Mouse (Mus musculus) CH12.LX (cell line): ENCODE measurements around the gene Alyref2. TPM values are rescaled to one million over a fixed set of nuclear protein-coding genes. Genes with fewer than 3 reads are reported as not detected.
A peak's percentile ranks its signal among the peaks of the same experiment; 100 is the strongest.

ENCODE experiments used
- DNase-seq: peaks from one replicate; pipeline ENCODE4 v3.0.0-alpha.2; 2013; ENCODE audit errors: extremely low read depth
- H3K27ac ChIP-seq: 2 replicates; pipeline ENCODE4 v1.5.1; 2012; ENCODE audit warnings: low read depth, mild to moderate bottlenecking, control low read depth, moderate library complexity; ENCODE audit not compliant: insufficient read depth
- H3K27me3 ChIP-seq: replicated peaks from 2 replicates; pipeline ENCODE3; 2012; ENCODE audit warnings: inconsistent platforms
- H3K36me3 ChIP-seq, 2 experiments: replicated peaks in 1 of 2; 2 replicates each; pipeline versions ENCODE3 to v1.6.1; 2012; ENCODE audit warnings: inconsistent platforms in 1 of 2, low read length in 1 of 2, mild to moderate bottlenecking in 1 of 2, mixed read lengths in 1 of 2, moderate library complexity in 1 of 2; ENCODE audit not compliant: control insufficient read depth in 1 of 2, insufficient read depth in 1 of 2
- H3K4me1 ChIP-seq, 2 experiments: 2 replicates each; pipeline ENCODE4 v1.6.1; 2012; ENCODE audit warnings: inconsistent platforms in 1 of 2, moderate library complexity in 1 of 2; ENCODE audit not compliant: insufficient read depth in 2 of 2, control insufficient read depth in 1 of 2
- H3K4me2 ChIP-seq: 2 replicates; pipeline ENCODE4 v1.6.1; 2012; ENCODE audit warnings: low read depth, mild to moderate bottlenecking, control low read depth; ENCODE audit not compliant: poor library complexity, insufficient read depth, severe bottlenecking
- H3K4me3 ChIP-seq, 3 experiments: fragments of 150-350 bp in 1 of 3; sonication (generic) in 1 of 3; replicated peaks in 1 of 3; 2 replicates each; pipeline versions ENCODE3 to v1.5.1; 2011 to 2012; ENCODE audit warnings: low read depth in 2 of 3, low read length in 2 of 3, mild to moderate bottlenecking in 2 of 3, moderate library complexity in 2 of 3, control low read depth in 1 of 3, improper control_type of control experiment in 1 of 3, inconsistent platforms in 1 of 3, mixed read lengths in 1 of 3; ENCODE audit not compliant: poor library complexity in 1 of 3
- H3K79me2 ChIP-seq: replicated peaks from 2 replicates; pipeline ENCODE4 v1.6.1; 2012; ENCODE audit warnings: mild to moderate bottlenecking, moderate library complexity; ENCODE audit not compliant: control insufficient read depth, poor library complexity, insufficient read depth, severe bottlenecking; ENCODE audit errors: extremely low read depth
- H3K9ac ChIP-seq: 2 replicates; pipeline ENCODE4 v1.6.1; 2012; ENCODE audit warnings: low read depth, mild to moderate bottlenecking, control low read depth, moderate library complexity; ENCODE audit not compliant: insufficient read depth
- H3K9me3 ChIP-seq: replicated peaks from 2 replicates; pipeline ENCODE3; 2012; ENCODE audit warnings: low read length, inconsistent platforms, mixed read lengths
- E2F4 ChIP-seq: IDR thresholded peaks from 2 replicates; pipeline ENCODE4 v1.6.1; 2011; ENCODE audit warnings: low read depth, low read length, improper control_type of control experiment; ENCODE audit not compliant: insufficient replicate concordance
- ELF1 ChIP-seq: IDR thresholded peaks from 2 replicates; pipeline ENCODE4 v1.6.1; 2014; ENCODE audit warnings: low read depth, mild to moderate bottlenecking, inconsistent platforms, low read length, improper control_type of control experiment
- IRF4 ChIP-seq: IDR thresholded peaks from 2 replicates; pipeline ENCODE4 v1.6.1; 2014; ENCODE audit warnings: low read depth, mild to moderate bottlenecking, inconsistent platforms, low read length, improper control_type of control experiment
- RCOR1 ChIP-seq: conservative IDR thresholded peaks from 2 replicates; pipeline ENCODE4 v1.6.1; 2012; ENCODE audit warnings: low read depth, mild to moderate bottlenecking, inconsistent platforms, low read length, improper control_type of control experiment
- SIN3A ChIP-seq: IDR thresholded peaks from 2 replicates; pipeline ENCODE4 v1.6.1; 2012; ENCODE audit warnings: low read length, improper control_type of control experiment, inconsistent platforms
- UBTF ChIP-seq: IDR thresholded peaks from 2 replicates; pipeline ENCODE4 v1.6.1; 2012; ENCODE audit warnings: low read depth, mild to moderate bottlenecking, inconsistent platforms, low read length, improper control_type of control experiment, moderate library complexity
- ZC3H11A ChIP-seq: IDR thresholded peaks from 2 replicates; pipeline ENCODE4 v1.6.1; 2012; ENCODE audit warnings: low read depth, mild to moderate bottlenecking, inconsistent platforms, low read length, improper control_type of control experiment
- dilution Hi-C: fragments of 300-500 bp; cut with MboI; formaldehyde crosslinking; loops from 2 replicates; pipeline ENCODE4 v1.14.3; 2020; ENCODE audit warnings: low sequenced_read_pairs; ENCODE audit not compliant: extremely low pct_unique_long_range_greater_than_20kb, extremely low pct_ligation_motif_present
- in situ Hi-C: fragments of 300-500 bp; cut with MboI; formaldehyde crosslinking; loops from 3 replicates; pipeline ENCODE4 v1.14.3; 2019; ENCODE audit warnings: low sequenced_read_pairs, low pct_ligation_motif_present, low pct_unique_long_range_greater_than_20kb, mixed read lengths
- polyA plus RNA-seq: library from polyadenylated mRNA; unstranded; fragments of >175 nt; gene quantifications from 2 replicates; pipeline ENCODE4 v1.2.1, GENCODE M21; 2012; ENCODE audit warnings: low read depth; ENCODE audit not compliant: insufficient read length
- total RNA-seq, 2 experiments: library from RNA; depleted of rRNA; stranded (reverse); fragments of 300-350 nt in 1 of 2; fragments of >200 nt in 1 of 2; gene quantifications; 2 replicates each; pipeline ENCODE4 v1.2.3; 2012 to 2014

Gene Alyref2
- total and polyA plus RNA-seq, 3 experiments: 4.2 to 5.9 (median 4.9) TPM

DNA sequence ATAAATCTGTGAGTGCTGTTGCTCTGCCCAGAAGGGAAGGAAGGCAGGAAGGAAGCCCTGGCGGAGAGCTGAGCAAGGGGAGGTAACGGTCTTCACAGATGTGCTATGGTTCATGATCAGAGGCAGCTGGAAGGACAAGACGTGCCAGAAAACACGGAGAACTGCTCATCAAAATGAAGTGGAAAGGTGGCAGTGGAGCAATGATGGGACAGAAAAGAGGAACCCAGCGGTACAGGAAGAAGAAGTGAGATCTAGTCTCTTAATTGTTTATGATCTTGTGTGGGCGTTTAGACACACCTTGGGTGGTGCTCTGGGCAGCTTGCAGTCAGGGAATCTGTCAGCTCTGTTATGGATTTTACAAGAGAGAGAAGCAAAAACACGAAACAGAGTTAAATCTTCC is 48.0 kb downstream of the Alyref2 start:
- Histone ChIP-seq H3K79me2 (no peaks in the 10 kb centered on the region), H3K4me3 (no peak overlapping the region), H3K27me3 (no peaks in the 10 kb centered on the region), H3K9ac (no peak overlapping the region), H3K27ac (no peak overlapping the region), H3K9me3 (peaks cover 2% of the 10 kb centered on the region), H3K36me3 (no peaks in the 10 kb centered on the region), H3K4me2 (no peak overlapping the region), H3K4me1 (peaks cover 3 to 8% of the 10 kb centered on the region in 2 experiments; a peak in 2 of 4 replicates)
- TF ChIP-seq SIN3A (no peak), ZC3H11A (no peak)
- DNase-seq: peak; percentile 35
- in situ Hi-C loops (no loop called here), dilution Hi-C loops (no loop called here)

DNA sequence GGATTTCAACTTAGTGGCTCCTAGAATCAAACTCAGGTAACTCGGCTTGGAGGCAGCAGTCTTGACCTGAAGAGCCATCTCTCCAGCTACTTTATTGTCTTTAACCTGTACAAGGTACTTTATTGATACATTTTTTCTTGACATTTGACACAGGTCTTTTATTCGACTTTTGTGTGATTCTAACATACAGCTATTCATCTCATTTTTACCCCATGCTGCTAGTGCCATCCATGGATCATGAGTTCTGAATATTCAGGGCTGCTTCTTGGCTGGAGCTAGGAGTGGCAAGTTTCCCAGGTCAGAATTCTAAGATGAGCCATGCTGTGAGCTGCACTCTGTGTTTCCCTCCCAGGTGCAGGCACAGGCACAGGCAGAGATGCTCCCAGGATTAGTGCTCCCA is 49.0 kb downstream of the Alyref2 start:
- dilution Hi-C loops: no loop called here
- in situ Hi-C loops: no loop called here
- Histone ChIP-seq H3K9ac (no peak overlapping the region), H3K27me3 (no peaks in the 10 kb centered on the region), H3K4me1 (peaks cover 3 to 8% of the 10 kb centered on the region in 2 experiments; a peak in 2 of 4 replicates), H3K36me3 (no peaks in the 10 kb centered on the region), H3K27ac (no peak overlapping the region), H3K79me2 (no peaks in the 10 kb centered on the region), H3K4me2 (no peak overlapping the region), H3K4me3 (no peak overlapping the region), H3K9me3 (peaks cover 2% of the 10 kb centered on the region)
- no peak for TF ChIP-seq RCOR1
- no peak for TF ChIP-seq E2F4
- TF ChIP-seq ELF1: no peak
- no peak for TF ChIP-seq IRF4
- DNase-seq: no peak

- Histone ChIP-seq H3K27ac (no peak overlapping the region), H3K79me2 (no peaks in the 10 kb centered on the region), H3K9ac (no peak overlapping the region), H3K4me2 (no peak overlapping the region), H3K4me1 (peaks cover 3 to 10% of the 10 kb centered on the region in 2 experiments; a peak in 2 of 4 replicates), H3K9me3 (peaks cover 2% of the 10 kb centered on the region), H3K27me3 (no peaks in the 10 kb centered on the region), H3K4me3 (no peak overlapping the region), H3K36me3 (no peaks in the 10 kb centered on the region)
- TF ChIP-seq UBTF: no peak
- in situ Hi-C loops (no loop called here), dilution Hi-C loops (no loop called here)
- no peak for DNase-seq
These were observed 50.4 kb downstream of the Alyref2 start for GRCm38 (mm10) chr1:171553359-171554341.

Other genes starting within 250 kb of the Alyref2 start
- gene B4galt3, start 233.2 kb upstream of the Alyref2 start, total RNA-seq (2012; rRNA removed): 27.4 and 27.8 TPM in 2 replicates
- gene B4galt3, start 233.2 kb upstream of the Alyref2 start, total RNA-seq (2014; rRNA removed): 18.3 and 19.3 TPM in 2 replicates
- 23.1 TPM in 2 replicates for gene B4galt3, start 233.2 kb upstream of the Alyref2 start, polyA plus RNA-seq
- 12.4 and 13.6 TPM in 2 replicates for gene Ppox, start 222.3 kb upstream of the Alyref2 start, total RNA-seq (2012; rRNA removed)
- 10.5 and 13.7 TPM in 2 replicates for gene Ppox, start 222.3 kb upstream of the Alyref2 start, total RNA-seq (2014; rRNA removed)
- 13.9 and 15.1 TPM in 2 replicates for gene Ppox, start 222.3 kb upstream of the Alyref2 start, polyA plus RNA-seq
- 13.1 and 14.2 TPM in 2 replicates for gene Usp21, start 215.5 kb upstream of the Alyref2 start, total RNA-seq (2012; rRNA removed)
- gene Usp21, start 215.5 kb upstream of the Alyref2 start, total RNA-seq (2014; rRNA removed): 7.1 and 8.5 TPM in 2 replicates
- gene Usp21, start 215.5 kb upstream of the Alyref2 start, polyA plus RNA-seq: 34.3 and 37.6 TPM in 2 replicates
- gene Ufc1, start 208.5 kb upstream of the Alyref2 start, total RNA-seq (2012; rRNA removed): 98.4 and 120 TPM in 2 replicates
- gene Ufc1, start 208.5 kb upstream of the Alyref2 start, total RNA-seq (2014; rRNA removed): 115 and 121 TPM in 2 replicates
- gene Ufc1, start 208.5 kb upstream of the Alyref2 start, polyA plus RNA-seq: 71.4 and 76.2 TPM in 2 replicates
- gene Dedd, start 174.3 kb upstream of the Alyref2 start, total RNA-seq (2012; rRNA removed): 18.7 and 21.5 TPM in 2 replicates
- 13.1 and 14.5 TPM in 2 replicates for gene Dedd, start 174.3 kb upstream of the Alyref2 start, total RNA-seq (2014; rRNA removed)
- 34.5 and 35.8 TPM in 2 replicates for gene Dedd, start 174.3 kb upstream of the Alyref2 start, polyA plus RNA-seq
- 40.8 and 41.0 TPM in 2 replicates for gene Nit1, start 157.8 kb upstream of the Alyref2 start, total RNA-seq (2012; rRNA removed)
- 48.6 and 51.4 TPM in 2 replicates for gene Nit1, start 157.8 kb upstream of the Alyref2 start, total RNA-seq (2014; rRNA removed)
- gene Nit1, start 157.8 kb upstream of the Alyref2 start, polyA plus RNA-seq: 39.5 and 42.4 TPM in 2 replicates
- gene Pfdn2, start 157.8 kb upstream of the Alyref2 start, total RNA-seq (2012; rRNA removed): 25.2 and 28.2 TPM in 2 replicates
- 32.3 and 33.0 TPM in 2 replicates for gene Pfdn2, start 157.8 kb upstream of the Alyref2 start, total RNA-seq (2014; rRNA removed)
- 292 and 408 TPM in 2 replicates for gene Pfdn2, start 157.8 kb upstream of the Alyref2 start, polyA plus RNA-seq
- gene Klhdc9, start 142.7 kb upstream of the Alyref2 start, total RNA-seq (2012; rRNA removed): 0.08 and 0.13 TPM in 2 replicates
- not detected in 2 replicates for gene Klhdc9, start 142.7 kb upstream of the Alyref2 start, total RNA-seq (2014; rRNA removed)
- not detected in 2 replicates for gene Klhdc9, start 142.7 kb upstream of the Alyref2 start, polyA plus RNA-seq
- 2.1 and 2.7 TPM in 2 replicates for gene Nectin4, start 133.4 kb upstream of the Alyref2 start, total RNA-seq (2012; rRNA removed)
- gene Nectin4, start 133.4 kb upstream of the Alyref2 start, total RNA-seq (2014; rRNA removed): 0.22 and 0.30 TPM in 2 replicates
- 0.49 and 0.52 TPM in 2 replicates for gene Nectin4, start 133.4 kb upstream of the Alyref2 start, polyA plus RNA-seq
- 70.8 and 81.4 TPM in 2 replicates for gene Arhgap30, start 114.5 kb upstream of the Alyref2 start, total RNA-seq (2012; rRNA removed)
- gene Arhgap30, start 114.5 kb upstream of the Alyref2 start, total RNA-seq (2014; rRNA removed): 52.0 and 55.9 TPM in 2 replicates
- gene Arhgap30, start 114.5 kb upstream of the Alyref2 start, polyA plus RNA-seq: 78.5 and 85.0 TPM in 2 replicates
- 59.4 and 73.7 TPM in 2 replicates for gene Usf1, start 92.2 kb upstream of the Alyref2 start, total RNA-seq (2012; rRNA removed)
- gene Usf1, start 92.2 kb upstream of the Alyref2 start, total RNA-seq (2014; rRNA removed): 53.8 and 54.9 TPM in 2 replicates
- 37.4 and 39.5 TPM in 2 replicates for gene Usf1, start 92.2 kb upstream of the Alyref2 start, polyA plus RNA-seq
- gene Tstd1, start 84.6 kb upstream of the Alyref2 start, total RNA-seq (2012; rRNA removed): 2.5 and 2.6 TPM in 2 replicates
- 1.2 and 1.4 TPM in 2 replicates for gene Tstd1, start 84.6 kb upstream of the Alyref2 start, total RNA-seq (2014; rRNA removed)
- 3.5 and 4.4 TPM in 2 replicates for gene Tstd1, start 84.6 kb upstream of the Alyref2 start, polyA plus RNA-seq
- gene F11r, start 65.9 kb upstream of the Alyref2 start, total RNA-seq (2012; rRNA removed): 1.6 and 1.8 TPM in 2 replicates
- 0.74 and 1.3 TPM in 2 replicates for gene F11r, start 65.9 kb upstream of the Alyref2 start, total RNA-seq (2014; rRNA removed)
- gene F11r, start 65.9 kb upstream of the Alyref2 start, polyA plus RNA-seq: 1.3 and 1.4 TPM in 2 replicates
- gene Itln1, start 31.8 kb downstream of the Alyref2 start, total RNA-seq (2012; rRNA removed): not detected in 2 replicates
- gene Itln1, start 31.8 kb downstream of the Alyref2 start, total RNA-seq (2014; rRNA removed): not detected in 2 replicates
- gene Itln1, start 31.8 kb downstream of the Alyref2 start, polyA plus RNA-seq: not detected in 2 replicates
- gene Cd244a, start 55.7 kb downstream of the Alyref2 start, total RNA-seq (2012; rRNA removed): 0.21 and 0.34 TPM in 2 replicates
- 0.45 and 0.64 TPM in 2 replicates for gene Cd244a, start 55.7 kb downstream of the Alyref2 start, total RNA-seq (2014; rRNA removed)
- gene Cd244a, start 55.7 kb downstream of the Alyref2 start, polyA plus RNA-seq: 0.41 and 0.74 TPM in 2 replicates
- 43.6 and 46.7 TPM in 2 replicates for gene Ly9, start 103.9 kb downstream of the Alyref2 start, total RNA-seq (2012; rRNA removed)
- gene Ly9, start 103.9 kb downstream of the Alyref2 start, total RNA-seq (2014; rRNA removed): 53.6 and 57.8 TPM in 2 replicates
- 68.6 and 74.4 TPM in 2 replicates for gene Ly9, start 103.9 kb downstream of the Alyref2 start, polyA plus RNA-seq
- gene Slamf7, start 149.6 kb downstream of the Alyref2 start, total RNA-seq (2012; rRNA removed): 6.8 and 10.5 TPM in 2 replicates
- gene Slamf7, start 149.6 kb downstream of the Alyref2 start, total RNA-seq (2014; rRNA removed): 15.4 and 15.8 TPM in 2 replicates
- 9.5 and 10.6 TPM in 2 replicates for gene Slamf7, start 149.6 kb downstream of the Alyref2 start, polyA plus RNA-seq
- gene Cd48, start 178.5 kb downstream of the Alyref2 start, total RNA-seq (2012; rRNA removed): 65.0 and 96.4 TPM in 2 replicates
- gene Cd48, start 178.5 kb downstream of the Alyref2 start, total RNA-seq (2014; rRNA removed): 218 and 231 TPM in 2 replicates
- gene Cd48, start 178.5 kb downstream of the Alyref2 start, polyA plus RNA-seq: 80.3 and 87.6 TPM in 2 replicates